Mouse (Mus musculus) heart, postnatal 4 days (tissue): ENCODE measurements around the gene Umodl1. TPM values are rescaled to one million over a fixed set of nuclear protein-coding genes. Genes with fewer than 3 reads are reported as not detected.

Source experiments
- DNase-seq: peaks from one replicate; pipeline ENCODE4 v3.0.0; 2021
- total RNA-seq, 2 experiments: library from RNA; stranded (reverse); gene quantifications; 2 replicates each; pipeline ENCODE4 v1.2.3; 2021

The Umodl1 gene
- not detected for total RNA-seq

DNA sequence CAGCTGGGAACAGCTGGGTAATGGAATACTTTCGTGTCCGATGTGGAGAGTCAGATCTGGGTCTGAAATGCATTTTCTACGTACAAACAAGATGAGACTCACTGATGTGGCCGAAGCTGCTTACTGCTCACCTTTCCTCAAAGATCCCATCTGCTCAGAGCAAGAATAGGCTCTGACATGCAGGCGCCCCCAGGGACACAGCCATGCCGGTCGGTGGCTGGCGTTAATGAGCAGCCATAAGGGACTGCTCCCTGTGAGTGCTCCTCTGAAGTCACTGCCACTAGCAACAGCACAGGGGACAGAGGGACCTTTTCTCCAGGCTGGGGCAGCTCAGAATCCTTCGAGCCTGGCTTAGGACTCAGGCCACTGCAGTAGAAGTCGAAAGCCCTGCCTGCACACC, at the start of gene Umodl1:
Gene Umodl1, plus strand, starts transcription at position 301 of the 400 bp plus-strand sequence.
- no peak for DNase-seq

DNA sequence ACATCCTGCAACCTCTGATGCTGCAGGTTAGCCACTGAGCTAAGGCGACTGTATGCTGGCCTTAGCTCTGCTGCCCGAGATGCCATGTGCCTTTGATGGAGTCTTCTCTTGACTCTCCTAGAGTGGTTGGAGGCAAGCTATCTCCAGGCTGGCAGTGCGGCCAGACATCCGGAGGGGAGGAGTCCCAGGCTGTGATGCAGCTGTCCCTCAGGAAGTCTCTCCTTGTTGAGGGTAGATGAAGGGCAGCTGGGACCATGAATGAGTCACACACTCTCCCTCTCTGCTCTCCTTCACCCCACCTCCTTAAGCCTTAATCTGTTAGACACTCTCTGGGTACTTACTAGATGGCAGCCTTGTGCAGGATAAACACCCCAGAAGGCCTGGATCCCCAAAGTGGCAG, 46.9 kb upstream of the Umodl1 start:
- DNase-seq, result no peak

DNA sequence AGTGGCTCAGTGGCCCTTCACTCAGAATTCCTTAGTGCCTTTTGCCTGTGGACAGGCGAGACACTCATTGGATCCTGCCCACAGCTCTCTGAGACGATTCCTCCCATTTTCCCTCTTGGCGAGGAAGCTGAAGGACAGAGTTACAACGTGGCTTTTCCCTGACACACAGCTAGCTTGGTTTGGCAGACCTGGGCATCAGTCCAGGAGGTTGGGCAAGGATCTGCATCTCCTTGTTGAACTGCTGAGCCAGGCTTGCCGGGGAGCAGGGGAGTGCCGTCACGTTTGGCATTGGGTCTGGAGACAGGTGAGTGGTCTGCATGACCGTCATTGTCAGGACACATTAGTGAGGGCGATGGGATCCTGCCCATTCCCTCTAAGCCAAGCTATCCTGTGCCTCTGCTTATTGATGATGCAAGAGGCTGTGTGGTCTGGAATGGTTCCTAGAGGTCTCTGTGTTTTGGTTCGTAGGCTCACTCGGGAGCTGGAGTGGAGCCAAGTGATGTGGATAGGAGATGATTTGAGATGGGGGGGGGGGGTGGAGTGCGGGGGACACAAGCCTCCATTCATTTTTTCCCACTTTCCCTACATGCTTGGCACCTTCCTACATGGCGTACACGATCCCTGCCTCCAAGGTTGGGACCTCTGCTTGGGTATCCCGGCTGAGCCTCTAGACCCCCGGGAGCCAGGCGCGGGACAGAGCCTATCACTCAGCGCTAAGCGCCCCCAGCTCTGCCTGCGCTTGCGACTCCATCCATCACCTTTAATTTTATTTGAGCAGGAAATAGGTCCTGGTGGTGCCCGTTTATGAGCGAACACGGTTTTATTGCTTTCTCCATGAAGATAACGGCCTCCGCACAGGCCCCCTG, 43.3 kb upstream of the Umodl1 start:
- DNase-seq, result no peak

DNA sequence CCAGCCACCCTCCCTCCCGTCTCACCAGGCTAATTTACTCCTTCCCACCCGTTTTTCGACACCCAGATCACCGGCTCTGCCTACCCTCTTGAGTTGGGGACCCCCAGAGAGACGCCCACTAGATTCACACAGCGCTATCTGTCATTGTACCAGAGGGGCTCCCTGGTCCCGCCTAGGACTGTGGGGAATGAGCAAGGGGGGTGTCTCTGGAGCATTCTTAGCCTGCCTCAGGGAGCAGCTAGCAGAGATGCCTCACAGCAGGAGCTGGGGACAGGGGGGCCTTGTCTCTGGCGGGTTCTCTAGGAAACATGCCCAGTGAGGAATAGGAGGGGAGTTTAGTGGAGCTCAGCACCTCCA, 42.7 kb upstream of the Umodl1 start:
- DNase-seq, result no peak

DNA sequence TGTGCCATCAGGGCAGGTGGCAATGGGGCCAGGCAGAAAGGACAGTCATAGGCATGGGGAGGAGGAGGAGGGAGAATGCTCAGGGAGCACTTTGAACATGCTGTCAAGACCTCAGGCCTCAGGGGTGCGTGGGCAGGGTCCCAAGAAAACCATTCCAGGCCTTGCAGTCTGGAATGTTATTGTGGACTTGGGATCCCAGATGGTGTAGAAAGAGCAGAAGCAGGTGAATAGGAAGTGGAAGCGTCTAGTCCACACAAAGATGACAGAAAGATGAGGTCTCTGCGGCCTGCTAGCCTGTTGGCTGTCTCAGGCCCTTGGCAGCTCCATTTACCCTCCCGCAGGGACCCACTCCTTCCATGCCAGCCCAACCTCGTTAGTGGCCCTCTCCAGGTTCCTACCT, 41.9 kb upstream of the Umodl1 start:
- DNase-seq, result no peak

DNA sequence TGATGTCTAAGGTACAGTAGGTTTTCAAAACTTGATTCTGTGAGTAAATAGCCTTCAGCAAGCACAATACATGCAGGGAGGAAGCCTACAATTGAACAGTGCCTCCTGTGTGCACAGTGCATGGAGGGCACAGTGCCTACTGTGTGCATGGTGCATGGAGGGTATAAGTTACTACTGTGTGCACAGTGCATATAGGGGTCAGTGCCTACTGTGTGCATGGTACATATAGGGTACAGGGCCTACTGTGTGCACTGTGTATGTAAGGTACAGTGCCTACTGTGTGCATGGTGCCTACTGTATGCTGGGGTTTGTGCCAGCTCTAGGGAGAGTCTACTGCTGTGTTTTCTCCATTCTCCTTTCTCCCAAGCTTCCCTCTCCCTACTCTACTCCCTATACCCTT, 40.2 kb upstream of the Umodl1 start:
- no peak for DNase-seq

DNA sequence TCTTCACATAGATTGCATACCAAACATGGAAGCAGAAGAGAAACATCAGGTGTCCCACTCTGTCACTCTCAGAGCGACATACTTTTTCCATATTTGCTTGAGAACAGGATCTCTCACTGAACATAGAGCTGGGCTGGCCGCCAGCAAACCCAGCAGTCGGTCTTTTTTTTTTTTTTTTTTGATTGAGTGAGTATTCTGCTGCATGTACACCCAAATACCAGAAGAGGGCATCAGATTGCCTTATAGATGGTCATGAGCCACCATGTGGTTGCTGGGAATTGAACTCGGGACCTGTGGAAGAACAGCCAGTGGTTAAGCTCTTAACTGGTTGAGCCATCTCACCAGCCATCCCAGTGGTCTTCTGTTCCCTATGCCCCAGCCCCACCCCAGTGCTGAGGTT, 30.9 kb upstream of the Umodl1 start:
- DNase-seq, result no peak

DNA sequence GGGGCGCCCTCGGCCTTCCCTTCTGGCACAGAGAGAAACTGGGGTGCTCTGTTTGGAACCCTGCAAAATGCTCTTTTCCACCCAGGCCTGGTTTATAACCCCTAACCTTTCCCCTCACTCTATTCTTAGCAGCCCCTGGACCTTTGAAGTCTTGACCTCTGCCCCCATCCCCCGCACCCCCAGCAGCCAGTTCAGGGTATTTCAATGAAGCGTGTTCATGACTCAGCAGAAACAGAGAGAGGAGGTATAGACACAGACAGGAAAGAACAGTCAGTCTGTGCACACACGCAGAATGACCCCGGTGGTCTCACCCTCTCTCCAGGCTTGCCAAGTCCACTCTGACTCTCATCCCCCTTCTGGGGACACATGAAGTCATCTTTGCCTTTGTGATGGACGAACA, 23.6 kb upstream of the Umodl1 start:
- DNase-seq, result no peak

DNA sequence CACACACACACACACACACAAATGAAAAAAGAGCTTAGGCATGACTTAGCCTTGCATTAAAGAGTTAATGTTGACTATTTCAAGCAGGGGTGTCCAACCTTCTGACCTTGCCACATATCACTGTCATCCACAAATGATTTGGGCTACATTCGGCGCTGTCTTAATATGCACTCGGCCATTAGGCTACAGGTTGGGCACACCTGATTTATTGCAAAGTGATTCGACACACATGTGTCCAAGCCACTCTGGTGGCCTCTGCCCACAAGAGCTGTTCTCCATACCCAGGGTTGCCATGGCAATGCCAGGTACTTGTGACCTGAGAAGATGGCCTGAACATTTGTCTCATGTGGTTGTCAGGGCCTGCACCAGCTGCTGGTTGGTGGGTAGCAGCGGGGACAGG, 21.6 kb upstream of the Umodl1 start:
- no peak for DNase-seq

DNA sequence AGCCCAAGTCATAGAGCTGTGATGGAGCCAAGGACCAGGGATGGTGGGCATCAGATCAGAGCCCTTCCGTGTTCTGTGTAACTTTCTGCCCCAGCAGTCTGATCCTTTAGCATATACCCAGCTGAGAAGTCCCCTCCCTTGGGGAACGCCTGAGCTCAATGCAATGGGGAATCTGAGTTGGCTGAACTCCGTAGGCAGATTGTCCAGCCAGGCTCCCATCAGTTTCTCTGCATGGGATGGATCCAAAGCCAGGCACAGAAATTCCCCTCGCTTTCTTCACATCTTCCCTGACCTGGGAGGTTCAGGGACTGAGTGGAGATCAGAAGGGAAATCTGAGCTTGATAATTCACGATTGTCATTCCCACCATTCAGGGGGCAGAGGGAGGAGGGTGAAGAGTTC, 19.1 kb upstream of the Umodl1 start:
- DNase-seq, result no peak

DNA sequence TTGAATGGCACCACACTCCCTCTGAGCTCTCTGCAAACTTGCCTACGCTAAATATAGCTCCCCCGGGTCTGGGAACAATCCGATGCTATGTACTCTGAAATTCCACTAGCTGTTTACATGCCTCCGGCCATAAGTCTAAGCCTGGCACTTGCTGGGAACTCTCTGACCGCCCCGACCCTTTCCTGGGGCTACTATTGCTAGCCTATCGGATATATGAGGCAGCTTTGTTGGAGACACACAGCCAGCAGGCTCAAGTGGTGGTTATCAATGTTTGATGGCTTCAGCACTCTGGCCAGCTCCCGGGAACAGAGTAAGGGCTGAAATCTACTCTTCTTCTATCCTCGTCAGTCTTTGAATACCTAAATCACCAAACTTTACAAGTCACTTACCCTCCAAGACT, 15.9 kb upstream of the Umodl1 start:
- peak; percentile 39 for DNase-seq

DNA sequence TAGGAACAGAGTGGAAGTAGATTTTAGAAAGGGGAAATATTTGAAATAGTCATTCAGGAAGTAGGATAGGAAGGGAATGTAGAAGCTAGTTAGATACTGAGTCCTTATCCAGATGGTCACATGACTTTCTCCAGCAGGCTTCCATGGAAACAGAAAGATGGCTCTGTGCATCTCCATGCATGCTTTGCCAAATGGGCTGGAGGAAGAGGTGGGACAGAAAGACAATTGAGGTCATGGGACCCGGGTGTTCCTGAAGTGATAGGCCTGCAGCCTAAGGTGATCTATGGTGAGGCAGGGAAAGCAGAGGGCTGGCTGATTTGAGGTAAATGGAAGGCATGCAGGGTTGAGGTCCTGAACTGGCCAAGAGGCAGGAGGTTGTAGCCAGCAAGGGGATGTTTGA, 6.1 kb upstream of the Umodl1 start:
- no peak for DNase-seq

DNA sequence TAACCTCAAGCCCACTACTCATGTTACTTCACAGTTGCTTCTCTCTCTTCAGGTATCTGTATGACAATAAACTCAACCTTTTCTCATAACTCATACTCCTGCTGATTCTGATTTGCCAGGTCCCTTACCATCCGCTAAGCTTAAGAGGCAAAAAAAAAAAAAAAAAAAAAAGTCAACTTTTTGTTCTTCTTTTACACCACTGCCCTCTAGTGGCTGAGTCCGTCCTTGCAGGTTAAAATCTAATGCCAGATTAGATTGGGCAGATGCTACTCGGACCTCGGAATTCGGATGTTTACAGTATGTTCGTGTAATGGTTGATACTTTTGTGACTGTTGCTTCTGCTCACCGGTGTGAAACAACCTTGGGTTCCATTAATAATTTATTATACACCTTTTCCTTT, 3.7 kb upstream of the Umodl1 start:
- DNase-seq, result peak; percentile 82

DNA sequence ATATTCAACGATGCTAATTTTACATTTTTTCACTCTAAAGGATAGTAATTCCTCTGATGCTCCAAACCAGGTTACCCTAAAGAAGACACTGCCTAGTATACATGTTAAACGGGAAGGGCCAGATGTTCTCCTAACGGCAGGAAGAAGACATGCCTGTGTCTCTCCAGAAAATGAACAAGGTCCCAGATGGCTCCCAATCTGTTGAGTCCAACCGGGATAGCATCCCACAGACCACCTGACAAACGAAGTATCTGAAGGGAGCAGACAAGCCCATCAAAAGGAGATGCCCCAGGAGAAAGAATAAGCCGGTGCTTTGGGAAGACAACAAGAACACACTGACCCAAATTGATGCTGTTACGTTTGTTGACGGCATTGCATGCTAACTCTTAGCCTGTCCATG, 2.8 kb upstream of the Umodl1 start:
- DNase-seq, result no peak

DNA sequence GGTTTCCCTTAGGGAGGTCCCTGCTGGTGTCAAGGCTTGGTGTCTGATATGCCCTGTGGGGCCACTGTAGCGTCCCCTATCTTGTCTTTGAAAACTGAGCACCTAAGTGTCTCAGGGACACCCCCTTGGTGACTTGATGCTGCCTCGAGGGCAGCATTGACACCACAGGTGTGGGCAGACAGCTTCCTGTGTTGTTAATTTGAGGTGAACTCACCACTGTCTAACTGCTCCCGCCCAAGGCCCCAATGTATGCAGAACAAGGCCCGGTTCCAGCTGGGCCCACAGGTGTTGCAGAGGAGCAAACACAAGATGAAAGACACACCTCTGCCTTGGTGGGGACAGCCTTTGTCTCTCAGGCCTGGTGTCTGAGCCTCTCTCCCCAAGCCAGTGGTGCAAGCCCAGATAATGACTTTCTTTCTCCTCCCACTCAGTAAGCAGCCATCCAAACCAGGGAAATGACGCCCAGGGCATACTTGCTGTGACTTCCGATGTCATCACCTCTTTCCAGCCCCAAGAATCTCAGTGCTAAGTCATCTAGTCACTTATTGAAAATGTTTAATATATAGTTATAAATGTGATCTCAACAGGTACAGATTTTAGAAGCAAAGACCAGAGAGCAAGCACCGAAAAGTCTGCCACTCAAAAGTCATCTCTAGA, 7.6 kb downstream of the Umodl1 start:
- DNase-seq, result no peak

DNA sequence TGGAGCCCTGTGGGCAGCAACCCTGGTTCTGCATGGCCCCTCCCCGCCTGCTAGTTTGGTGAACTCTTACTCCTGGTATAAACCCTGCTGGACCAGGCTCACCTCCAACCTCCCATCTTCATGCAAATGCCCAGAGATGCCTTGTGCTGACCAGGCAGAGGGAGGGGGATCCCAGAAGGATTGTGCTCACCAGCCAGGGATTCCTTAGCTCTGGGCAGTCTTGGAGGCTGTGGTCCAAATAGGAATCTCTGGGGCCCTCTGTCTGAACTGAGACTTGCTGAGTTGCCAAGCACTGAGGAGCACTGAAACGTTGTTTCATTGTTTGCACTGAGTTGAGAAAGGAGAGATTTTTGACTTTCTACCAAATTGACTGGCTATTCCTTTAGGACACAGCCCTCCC, 8.4 kb downstream of the Umodl1 start:
- DNase-seq, result no peak

DNA sequence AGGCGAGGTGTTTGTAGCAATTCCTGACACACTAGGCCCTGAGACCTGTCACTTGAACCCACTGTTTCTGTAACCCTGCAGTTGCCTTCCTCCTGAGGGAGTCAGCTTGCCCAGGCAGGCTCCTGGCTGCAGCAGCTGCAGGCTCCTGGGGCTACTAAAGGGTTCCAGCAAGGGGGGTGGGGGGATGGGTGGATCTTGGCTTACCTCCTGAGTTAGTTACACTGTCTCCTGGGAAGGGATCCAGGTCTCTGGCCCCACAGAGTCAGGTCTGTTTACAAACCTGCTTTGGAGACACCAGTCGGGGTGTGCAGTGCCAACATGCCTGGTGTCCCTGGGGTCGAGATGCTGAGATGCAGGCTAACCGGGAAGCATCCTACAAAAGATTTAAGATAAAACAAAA, 15.5 kb downstream of the Umodl1 start:
- DNase-seq, result no peak

DNA sequence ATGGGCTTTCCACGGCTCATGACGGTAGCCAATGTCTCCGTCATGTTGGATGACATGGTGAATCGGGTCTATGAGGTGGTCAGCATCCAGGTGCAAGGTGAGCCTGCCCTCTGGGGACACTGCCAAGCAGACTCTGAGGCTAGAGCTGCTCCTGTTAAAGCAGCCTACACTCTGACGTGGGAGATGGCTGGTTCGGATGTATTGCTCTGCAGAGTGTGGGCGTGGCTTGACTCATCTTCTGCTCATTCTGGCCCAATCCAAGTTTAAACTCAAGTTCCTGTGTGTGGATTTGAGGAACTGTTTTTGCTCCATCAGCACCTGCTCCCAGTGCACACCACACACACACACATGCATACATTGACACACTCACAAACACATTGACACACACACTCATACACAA, 17.4 kb downstream of the Umodl1 start:
- DNase-seq, result no peak

DNA sequence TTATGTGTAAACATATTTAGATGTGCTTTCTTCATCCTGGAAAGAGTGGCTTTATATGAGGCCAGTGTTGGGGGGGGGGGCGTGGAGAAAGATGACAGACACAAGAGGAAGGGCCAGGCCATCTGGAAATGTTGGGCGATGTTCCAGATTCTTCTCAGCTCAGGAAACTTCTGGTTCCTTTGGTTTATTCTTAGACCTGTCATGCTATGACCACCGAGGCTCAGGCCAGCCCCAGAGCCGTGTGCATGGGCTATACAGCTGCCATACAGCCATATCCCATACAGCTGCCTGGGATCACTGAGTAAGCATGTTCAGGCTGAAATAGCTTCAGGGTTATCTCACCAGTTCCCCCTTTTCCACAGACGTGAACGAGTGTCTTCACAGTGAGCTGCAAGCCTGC, 18.9 kb downstream of the Umodl1 start:
- peak; percentile 43 for DNase-seq

DNA sequence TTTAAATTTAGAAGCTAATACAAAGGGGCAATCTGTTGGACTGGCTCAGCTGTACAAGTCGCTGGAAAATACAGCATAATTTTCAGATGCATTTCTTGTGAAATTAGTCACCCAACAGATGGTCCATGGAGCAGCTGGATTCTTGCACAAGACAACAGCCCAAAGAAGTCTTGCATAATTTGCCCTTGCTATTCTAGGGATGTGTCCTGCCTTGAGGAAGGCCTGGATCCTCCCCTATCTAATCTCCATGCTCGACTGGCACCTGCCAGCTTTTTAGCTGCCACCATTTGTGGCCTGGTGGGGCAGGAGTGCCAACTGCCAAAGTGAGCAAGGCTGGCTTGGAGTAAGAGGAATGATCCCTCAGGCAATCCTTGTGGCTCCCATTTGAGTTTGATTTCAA, 22.9 kb downstream of the Umodl1 start:
- DNase-seq, result no peak

DNA sequence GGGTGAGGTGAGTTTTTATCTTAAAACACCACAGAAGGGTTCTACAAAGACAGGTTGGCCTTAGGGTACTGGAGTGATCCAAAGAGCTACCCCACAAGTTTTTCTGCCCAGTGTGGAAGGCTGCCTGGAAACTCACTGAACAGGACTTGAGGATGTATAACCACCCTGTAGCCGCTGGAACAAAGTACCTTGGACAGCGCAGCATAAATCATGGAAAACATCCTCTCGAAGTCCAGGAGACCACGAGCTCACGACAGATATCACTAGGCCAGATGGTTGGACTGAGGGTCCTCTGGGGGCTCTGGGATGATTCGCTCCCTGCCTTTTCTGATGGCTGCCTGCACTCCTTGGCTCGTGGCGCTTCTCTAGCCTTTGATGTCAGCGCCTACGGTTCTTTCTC, 24.1 kb downstream of the Umodl1 start:
- DNase-seq, result no peak

DNA sequence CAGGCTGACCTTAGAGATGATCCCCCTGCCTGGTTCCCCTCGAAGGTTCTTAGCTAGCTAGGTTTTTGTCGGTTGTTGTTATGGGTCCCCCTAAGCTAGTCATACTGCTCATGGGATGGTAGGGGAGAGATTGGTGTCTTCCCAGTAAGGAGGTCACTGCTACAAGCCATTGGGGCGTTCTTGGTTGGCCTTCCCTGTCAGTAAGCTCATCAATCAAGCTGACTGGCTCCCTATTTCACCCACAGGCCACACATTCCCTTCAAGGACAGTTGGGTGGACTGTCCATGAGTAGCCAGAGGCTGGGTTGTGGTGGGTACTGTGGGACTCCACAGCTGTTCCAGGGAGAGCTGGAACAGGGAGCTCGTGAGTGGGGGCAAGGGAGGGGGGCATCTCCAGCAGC, 29.1 kb downstream of the Umodl1 start:
- no peak for DNase-seq

DNA sequence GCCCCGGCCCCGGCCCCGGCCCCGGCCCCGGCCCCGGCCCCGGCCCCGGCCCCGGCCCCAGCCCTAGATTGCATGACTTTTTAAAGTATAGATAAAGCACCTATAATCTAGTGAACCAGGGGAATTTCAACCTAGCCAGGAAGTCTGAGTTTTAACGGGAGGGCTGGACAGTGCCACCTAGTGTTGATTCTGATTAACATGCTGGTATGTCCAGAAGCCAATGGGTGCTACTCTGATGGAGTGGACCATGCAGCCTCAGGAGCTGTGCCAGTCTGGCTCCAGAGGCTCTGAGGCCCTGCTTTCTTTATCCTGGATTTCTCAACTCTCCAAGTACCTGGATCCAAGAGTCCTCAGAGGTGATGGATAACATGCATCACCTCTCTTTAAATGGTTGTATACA, 35.8 kb downstream of the Umodl1 start:
- peak; percentile 29 for DNase-seq

DNA sequence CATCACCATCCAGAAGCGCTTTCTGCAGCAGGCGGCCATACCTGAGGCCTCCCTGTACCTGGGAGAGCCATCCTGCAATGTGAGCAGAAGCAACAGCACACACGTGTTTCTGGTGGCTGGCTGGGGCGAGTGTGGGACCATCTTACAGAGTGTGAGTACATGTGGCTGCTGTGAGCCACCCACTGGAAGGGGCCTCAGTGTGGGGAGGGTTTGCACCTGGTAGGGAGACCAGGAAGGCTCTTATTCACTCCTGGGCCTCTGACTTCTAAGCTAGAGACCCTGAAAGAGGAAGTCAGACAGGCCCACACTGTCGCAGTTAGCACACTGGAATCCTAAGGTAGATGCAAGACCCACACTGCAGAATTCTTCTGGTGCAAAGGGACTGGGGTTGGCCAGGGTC, 41.9 kb downstream of the Umodl1 start:
- no peak for DNase-seq

DNA sequence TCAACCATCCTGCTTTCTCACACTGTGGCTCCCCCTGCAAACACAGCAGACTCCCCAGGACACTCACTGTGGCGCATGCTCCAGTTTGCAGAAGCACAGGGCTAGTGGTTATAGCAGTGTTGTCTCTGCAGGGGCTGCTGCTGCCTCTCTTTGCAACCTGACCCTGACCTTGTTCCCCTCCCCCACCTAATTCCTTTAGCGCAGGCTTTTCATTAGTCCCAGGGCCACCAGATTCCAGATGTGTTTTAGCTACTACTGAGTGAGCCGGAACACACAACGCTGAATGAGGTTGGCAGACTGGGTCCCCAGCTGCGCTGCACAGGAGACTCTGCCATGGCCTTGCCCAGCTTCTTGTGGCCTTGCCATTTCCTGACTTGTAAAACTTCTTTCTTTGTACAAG, 46.5 kb downstream of the Umodl1 start:
- DNase-seq, result no peak
